Mouse (Mus musculus) MEL (cell line): ENCODE measurements around the gene Poc1a. TPM values are rescaled to one million over a fixed set of nuclear protein-coding genes. Genes with fewer than 3 reads are reported as not detected.

Experiments
- DNase-seq: peaks from one replicate; pipeline ENCODE4 v3.0.0; 2011; ENCODE audit warnings: low read depth, low spot score
- H3K27ac ChIP-seq: 2 replicates; pipeline ENCODE4 v1.5.1; 2012; ENCODE audit warnings: low read depth, mild to moderate bottlenecking, control low read depth, low read length, moderate library complexity; ENCODE audit not compliant: control insufficient read depth
- H3K27me3 ChIP-seq, 2 experiments: fragments of 150-350 bp in 1 of 2; sonication (generic) in 1 of 2; 2 replicates each; pipeline ENCODE4 v1.6.1; 2012; ENCODE audit warnings: low read length in 2 of 2, mild to moderate bottlenecking in 2 of 2, improper control_type of control experiment in 1 of 2, moderate library complexity in 1 of 2; ENCODE audit not compliant: insufficient read depth in 2 of 2, control insufficient read depth in 1 of 2
- H3K36me3 ChIP-seq, 2 experiments: 2 replicates each; pipeline ENCODE4 v1.6.1; 2012 to 2014; ENCODE audit warnings: low read length in 2 of 2, improper control_type of control experiment in 1 of 2, inconsistent platforms in 1 of 2, mild to moderate bottlenecking in 1 of 2; ENCODE audit not compliant: insufficient read depth in 2 of 2, control insufficient read depth in 1 of 2
- H3K4me1 ChIP-seq, 2 experiments: fragments of 150-350 bp in 1 of 2; sonication (generic) in 1 of 2; 2 replicates each; pipeline ENCODE4 v1.6.1; 2012; ENCODE audit warnings: low read length in 2 of 2, improper control_type of control experiment in 1 of 2, mild to moderate bottlenecking in 1 of 2; ENCODE audit not compliant: insufficient read depth in 2 of 2, control insufficient read depth in 1 of 2
- H3K4me3 ChIP-seq, 2 experiments: fragments of 150-350 bp in 1 of 2; sonication (generic) in 1 of 2; 2 replicates each; pipeline ENCODE4 v1.5.1; 2012; ENCODE audit warnings: low read depth in 2 of 2, low read length in 2 of 2, mild to moderate bottlenecking in 2 of 2, moderate library complexity in 2 of 2, control low read depth in 1 of 2, improper control_type of control experiment in 1 of 2; ENCODE audit not compliant: control insufficient read depth in 1 of 2, insufficient read depth in 1 of 2
- H3K79me2 ChIP-seq: 2 replicates; pipeline ENCODE4 v1.6.1; 2012; ENCODE audit warnings: mild to moderate bottlenecking, low read length, moderate library complexity; ENCODE audit not compliant: control insufficient read depth, poor library complexity, insufficient read depth
- H3K9ac ChIP-seq: 2 replicates; pipeline ENCODE4 v1.6.1; 2012; ENCODE audit warnings: low read depth, mild to moderate bottlenecking, control low read depth, low read length, moderate library complexity; ENCODE audit not compliant: control insufficient read depth, poor library complexity, severe bottlenecking
- H3K9me3 ChIP-seq: fragments of 150-350 bp; sonication (generic); replicated peaks from 2 replicates; pipeline ENCODE4 v1.6.1; 2012; ENCODE audit warnings: mild to moderate bottlenecking, low read length, improper control_type of control experiment, moderate library complexity; ENCODE audit not compliant: insufficient read depth
- BHLHE40 ChIP-seq: IDR thresholded peaks from 2 replicates; pipeline ENCODE4 v1.6.1; 2012; ENCODE audit warnings: low read depth, mild to moderate bottlenecking, inconsistent platforms, low read length, improper control_type of control experiment, borderline replicate concordance
- CHD1 ChIP-seq: IDR thresholded peaks from 2 replicates; pipeline ENCODE4 v1.6.1; 2012; ENCODE audit warnings: low read depth, mild to moderate bottlenecking, inconsistent platforms, low read length, improper control_type of control experiment
- E2F4 ChIP-seq: IDR thresholded peaks from 2 replicates; pipeline ENCODE4 v1.6.1; 2011; ENCODE audit warnings: low read depth, low read length, improper control_type of control experiment, borderline replicate concordance
- EP300 ChIP-seq, 2 experiments: IDR thresholded peaks; 2 replicates each; pipeline ENCODE4 v1.6.1; 2011; ENCODE audit warnings: improper control_type of control experiment in 2 of 2, low read length in 2 of 2, low read depth in 1 of 2, mild to moderate bottlenecking in 1 of 2
- ETS1 ChIP-seq: IDR thresholded peaks from 2 replicates; pipeline ENCODE4 v1.6.1; 2012; ENCODE audit warnings: low read depth, mild to moderate bottlenecking, inconsistent platforms, low read length, improper control_type of control experiment, moderate library complexity
- JUND ChIP-seq: IDR thresholded peaks from 2 replicates; pipeline ENCODE4 v1.6.1; 2011; ENCODE audit warnings: low read depth, mild to moderate bottlenecking, improper control_type of control experiment, low read length
- KAT2A ChIP-seq: conservative IDR thresholded peaks from 2 replicates; pipeline ENCODE4 v1.6.1; 2012; ENCODE audit warnings: low read depth, low read length, improper control_type of control experiment, inconsistent platforms
- MAFK ChIP-seq: IDR thresholded peaks from 2 replicates; pipeline ENCODE4 v1.6.1; 2011; ENCODE audit warnings: low read depth, mild to moderate bottlenecking, low read length, improper control_type of control experiment, borderline replicate concordance
- MAX ChIP-seq: IDR thresholded peaks from 2 replicates; pipeline ENCODE4 v1.6.1; 2011; ENCODE audit warnings: low read length, improper control_type of control experiment
- MEF2A ChIP-seq: IDR thresholded peaks from 2 replicates; pipeline ENCODE4 v1.6.1; 2014; ENCODE audit warnings: low read depth, mild to moderate bottlenecking, inconsistent platforms, low read length, improper control_type of control experiment; ENCODE audit not compliant: poor library complexity, insufficient replicate concordance, severe bottlenecking; ENCODE audit errors: extremely low read depth
- MXI1 ChIP-seq: IDR thresholded peaks from 2 replicates; pipeline ENCODE4 v1.6.1; 2011; ENCODE audit warnings: mild to moderate bottlenecking, low read depth, low read length, improper control_type of control experiment
- MYB ChIP-seq: IDR thresholded peaks from 2 replicates; pipeline ENCODE4 v1.6.1; 2011; ENCODE audit warnings: mild to moderate bottlenecking, low read depth, low read length, improper control_type of control experiment
- MYC ChIP-seq: IDR thresholded peaks from 2 replicates; pipeline ENCODE4 v1.6.1; 2011; ENCODE audit warnings: low read depth, mild to moderate bottlenecking, low read length, improper control_type of control experiment, moderate library complexity
- NELFE ChIP-seq: IDR thresholded peaks from 2 replicates; pipeline ENCODE4 v1.6.1; 2011; ENCODE audit warnings: low read depth, low read length, improper control_type of control experiment
- POLR2A ChIP-seq, 2 experiments: IDR thresholded peaks; 2 replicates each; pipeline ENCODE4 v1.6.1; 2011 to 2012; ENCODE audit warnings: low read length in 2 of 2, mild to moderate bottlenecking in 2 of 2, control low read depth in 1 of 2, improper control_type of control experiment in 1 of 2, low read depth in 1 of 2, moderate library complexity in 1 of 2; ENCODE audit not compliant: control insufficient read depth in 1 of 2, insufficient read depth in 1 of 2, poor library complexity in 1 of 2
- RAD21 ChIP-seq: IDR thresholded peaks from 2 replicates; pipeline ENCODE4 v1.6.1; 2011; ENCODE audit warnings: mild to moderate bottlenecking, low read depth, low read length, improper control_type of control experiment
- RCOR1 ChIP-seq: IDR thresholded peaks from 2 replicates; pipeline ENCODE4 v1.6.1; 2012; ENCODE audit warnings: low read depth, mild to moderate bottlenecking, inconsistent platforms, low read length, improper control_type of control experiment
- SIN3A ChIP-seq: IDR thresholded peaks from 2 replicates; pipeline ENCODE4 v1.6.1; 2012; ENCODE audit warnings: low read length, improper control_type of control experiment, inconsistent platforms
- SMC3 ChIP-seq: IDR thresholded peaks from 2 replicates; pipeline ENCODE4 v1.6.1; 2011; ENCODE audit warnings: low read depth, low read length, improper control_type of control experiment
- TBP ChIP-seq: IDR thresholded peaks from 2 replicates; pipeline ENCODE4 v1.8.0; 2011; ENCODE audit warnings: low read depth, low read length, improper control_type of control experiment
- TCF12 ChIP-seq: IDR thresholded peaks from 2 replicates; pipeline ENCODE4 v1.6.1; 2014; ENCODE audit warnings: low read depth, mild to moderate bottlenecking, inconsistent platforms, low read length, improper control_type of control experiment, moderate library complexity
- USF1 ChIP-seq: IDR thresholded peaks from 2 replicates; pipeline ENCODE4 v1.6.1; 2014; ENCODE audit warnings: low read depth, mild to moderate bottlenecking, inconsistent platforms, low read length, improper control_type of control experiment, moderate library complexity
- USF2 ChIP-seq, 2 experiments: IDR thresholded peaks; 2 replicates each; pipeline ENCODE4 v1.6.1; 2011 to 2012; ENCODE audit warnings: improper control_type of control experiment in 2 of 2, low read length in 2 of 2, borderline replicate concordance in 1 of 2, inconsistent platforms in 1 of 2, low read depth in 1 of 2, mild to moderate bottlenecking in 1 of 2; ENCODE audit not compliant: insufficient read depth in 1 of 2
- ZC3H11A ChIP-seq: IDR thresholded peaks from 2 replicates; pipeline ENCODE4 v1.6.1; 2012; ENCODE audit warnings: low read depth, mild to moderate bottlenecking, inconsistent platforms, low read length, improper control_type of control experiment
- ZKSCAN1 ChIP-seq: IDR thresholded peaks from 2 replicates; pipeline ENCODE4 v1.6.1; 2012; ENCODE audit warnings: low read depth, mild to moderate bottlenecking, inconsistent platforms, low read length, improper control_type of control experiment, moderate library complexity
- ZMIZ1 ChIP-seq: IDR thresholded peaks from 2 replicates; pipeline ENCODE4 v1.6.1; 2012; ENCODE audit warnings: low read depth, mild to moderate bottlenecking, inconsistent platforms, low read length, improper control_type of control experiment, moderate library complexity
- ZNF384 ChIP-seq: IDR thresholded peaks from 2 replicates; pipeline ENCODE4 v1.6.1; 2012; ENCODE audit warnings: low read depth, mild to moderate bottlenecking, inconsistent platforms, low read length, improper control_type of control experiment
- polyA plus RNA-seq, 2 experiments: library from polyadenylated mRNA; stranded (reverse) in 1 of 2; unstranded in 1 of 2; fragments of >175 nt in 1 of 2; fragments of >200 nt in 1 of 2; gene quantifications; 2 replicates each; pipeline versions ENCODE4 v1.2.1 to v1.2.4; 2012; ENCODE audit warnings: low replicate concordance in 2 of 2, low read depth in 1 of 2; ENCODE audit not compliant: insufficient read length in 2 of 2, insufficient read depth in 1 of 2, missing spikeins in 1 of 2
- total RNA-seq: library from RNA; depleted of rRNA; stranded (reverse); fragments of 300-350 nt; gene quantifications from 2 replicates; pipeline ENCODE4 v1.2.3, GENCODE M21; 2012

The Poc1a gene
- total and polyA plus RNA-seq, 3 experiments: 33.8 to 41.3 TPM; not detected in 1

DNA sequence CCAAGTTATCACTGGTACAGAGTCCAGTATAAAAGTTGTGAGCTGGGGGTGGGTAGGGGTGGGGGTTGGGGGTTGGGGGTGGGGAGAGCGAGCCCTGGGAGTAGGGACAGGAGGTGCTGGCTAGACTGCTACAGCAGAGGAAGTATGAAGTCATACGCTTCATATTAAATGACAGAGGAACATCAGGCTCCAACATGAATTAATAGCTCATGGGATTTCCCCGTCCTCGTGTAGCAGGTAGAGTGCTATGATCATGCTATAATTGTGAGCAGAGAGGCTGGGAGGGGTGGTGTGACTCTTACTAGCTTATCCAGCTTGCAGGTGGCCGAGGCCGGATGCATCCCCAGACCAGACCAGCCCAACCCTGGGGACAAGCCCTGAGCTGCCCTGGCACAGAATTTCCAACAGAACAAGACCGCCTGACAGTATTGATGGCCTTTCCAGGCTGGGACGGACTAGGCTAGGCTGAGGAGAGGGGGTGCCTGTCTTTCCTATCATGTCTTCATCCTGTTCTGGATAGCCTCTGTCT lies 6.1 kb upstream of the Poc1a start (continued):
- TF ChIP-seq POLR2A (IDR thresholded peaks at IDR 0.05; ENCODE audit: control insufficient read depth in 1 of 2, insufficient read depth in 1 of 2, low read depth in 1 of 2, low read length in 2 of 2, poor library complexity in 1 of 2) (no peak), SMC3 (no peak), E2F4 (no peak)

DNA sequence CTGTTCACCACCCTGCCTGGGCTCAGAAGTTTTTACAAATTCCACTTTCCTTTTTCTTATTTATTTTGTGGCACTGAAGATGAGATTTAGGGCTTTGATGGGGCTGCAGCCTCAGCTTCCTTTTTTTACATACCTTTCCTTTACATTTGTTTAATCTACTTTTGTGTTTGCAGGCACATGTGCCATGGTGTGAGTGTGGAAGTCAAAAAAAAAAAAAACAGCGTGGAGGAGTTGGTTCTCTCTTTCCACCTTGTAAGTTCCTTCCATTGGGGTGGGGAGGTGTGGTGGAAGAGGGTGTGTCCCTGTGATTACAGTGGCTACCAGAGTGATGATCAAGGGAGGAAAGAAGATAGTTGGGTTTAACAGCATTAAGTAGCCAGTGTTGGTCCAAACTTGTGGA lies 5.1 kb upstream of the Poc1a start:
- H3K36me3 ChIP-seq: no peaks in the 10 kb centered on the region; a peak in 1 of 4 replicates
- DNase-seq: peak; percentile 40
- H3K9me3 ChIP-seq: no peaks in the 10 kb centered on the region
- TF ChIP-seq ZNF384 (peak; percentile 84), RAD21 (no peak), MYC (peak; percentile 50; the same call in 1 of the 2 replicates), TCF12 (no peak), USF1 (no peak), ZKSCAN1 (no peak), MXI1 (0 out of 2 replicates have a peak, but pooled peaks have one; percentile 25), NELFE (no peak), ZC3H11A (no peak), E2F4 (no peak)
- peaks cover 0 to 3% of the 10 kb centered on the region in 2 experiments; a peak in 1 of 4 replicates for H3K4me1 ChIP-seq
- no peaks in the 10 kb centered on the region for H3K27me3 ChIP-seq
- no peak overlapping the region for H3K4me3 ChIP-seq
- H3K27ac ChIP-seq: no peak overlapping the region
- no peak overlapping the region for H3K9ac ChIP-seq
- H3K79me2 ChIP-seq: no peaks in the 10 kb centered on the region; the same call in 1 of the 2 replicates

DNA sequence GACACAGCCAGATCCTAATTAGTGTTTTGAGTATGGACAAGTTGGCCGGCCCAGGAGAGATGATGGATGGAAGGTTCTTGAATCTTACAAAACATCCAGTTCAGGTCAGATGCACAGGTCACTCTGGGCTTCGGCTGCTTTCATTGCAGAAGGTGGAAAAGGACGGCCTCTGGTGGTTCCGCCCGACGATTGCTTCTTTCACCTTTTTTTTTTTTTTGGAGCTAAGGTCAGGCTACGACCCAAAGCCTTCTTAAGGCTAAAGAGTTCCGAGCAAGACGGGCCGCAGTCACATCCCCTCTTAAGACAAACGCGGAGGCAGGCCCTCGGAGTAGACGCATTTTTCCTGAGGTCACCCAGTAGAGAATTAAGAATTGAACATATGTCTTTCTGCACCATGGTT lies 475 bp upstream of the Poc1a start:
- peak; percentile 74 for DNase-seq
- Histone ChIP-seq H3K79me2 (no peaks in the 10 kb centered on the region; the same call in 1 of the 2 replicates), H3K36me3 (peaks cover 0 to 3% of the 10 kb centered on the region in 2 experiments; a peak in 2 of 4 replicates), H3K27me3 (no peaks in the 10 kb centered on the region), H3K9ac (peak overlapping the region; percentile 82), H3K27ac (peak overlapping the region; percentile 61), H3K9me3 (no peaks in the 10 kb centered on the region), H3K4me1 (peaks cover 0 to 7% of the 10 kb centered on the region in 2 experiments; a peak in 2 of 4 replicates), H3K4me3 (peak overlapping the region; percentile 53 to 77)
- no peak for TF ChIP-seq TBP
- TF ChIP-seq SMC3: peak; percentile 45
- TF ChIP-seq RCOR1: no peak
- no peak for TF ChIP-seq BHLHE40
- peak; percentile 96 for TF ChIP-seq ZNF384
- TF ChIP-seq MAFK: no peak
- TF ChIP-seq MYB: no peak
- no peak for TF ChIP-seq USF1
- TF ChIP-seq RAD21: peak; percentile 59
- TF ChIP-seq USF2 (IDR thresholded peaks at IDR 0.05; ENCODE audit: borderline replicate concordance in 1 of 2, insufficient read depth in 1 of 2, low read depth in 1 of 2, low read length in 2 of 2): no peak
- TF ChIP-seq POLR2A (IDR thresholded peaks at IDR 0.05; ENCODE audit: control insufficient read depth in 1 of 2, insufficient read depth in 1 of 2, low read depth in 1 of 2, low read length in 2 of 2, poor library complexity in 1 of 2): no peak; a peak in 1 of 4 replicates
- no peak for TF ChIP-seq JUND
- TF ChIP-seq MAX: no peak
- no peak; the same call in 1 of the 2 replicates for TF ChIP-seq ZC3H11A
- TF ChIP-seq KAT2A: no peak
- TF ChIP-seq CHD1: no peak
- TF ChIP-seq ZKSCAN1: no peak; the same call in 1 of the 2 replicates
- TF ChIP-seq TCF12: no peak
- TF ChIP-seq SIN3A: peak; percentile 50; the same call in 1 of the 2 replicates
- TF ChIP-seq ZMIZ1: no peak
- no peak for TF ChIP-seq ETS1
- no peak for TF ChIP-seq EP300 (IDR thresholded peaks at IDR 0.05; ENCODE audit: low read depth in 1 of 2, low read length in 2 of 2)
- TF ChIP-seq MEF2A: no peak
